Mouse (Mus musculus): Measurements from ENCODE around the gene Noxo1.

Gene Noxo1

DNA sequence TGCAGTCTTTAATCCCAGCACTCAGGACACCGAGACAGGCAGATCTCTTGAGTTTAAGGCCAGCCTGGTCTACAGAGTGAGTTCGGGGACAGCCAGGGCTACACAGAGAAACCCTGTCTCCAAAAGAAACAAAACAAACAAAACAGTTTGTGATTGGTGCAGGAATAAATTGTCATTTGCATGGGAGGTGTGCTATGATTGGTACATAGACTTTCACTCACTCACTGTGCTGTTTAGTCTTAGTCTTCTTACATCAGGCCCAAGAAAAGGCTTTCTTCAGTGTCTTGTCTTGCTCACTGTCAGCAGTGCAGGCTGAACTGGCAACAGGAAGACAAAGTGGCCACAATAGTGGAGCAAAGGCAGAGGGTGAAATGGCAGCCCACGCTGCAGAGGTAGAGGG is 48.3 kb downstream of the Noxo1 start:
- DNase-seq (ENCODE audit: low read depth): no peak

- DNase-seq (ENCODE audit: low read depth): peak; percentile 91
These were observed 49.8 kb downstream of the Noxo1 start for GRCm38 (mm10) chr17:24745526-24746497.

DNA sequence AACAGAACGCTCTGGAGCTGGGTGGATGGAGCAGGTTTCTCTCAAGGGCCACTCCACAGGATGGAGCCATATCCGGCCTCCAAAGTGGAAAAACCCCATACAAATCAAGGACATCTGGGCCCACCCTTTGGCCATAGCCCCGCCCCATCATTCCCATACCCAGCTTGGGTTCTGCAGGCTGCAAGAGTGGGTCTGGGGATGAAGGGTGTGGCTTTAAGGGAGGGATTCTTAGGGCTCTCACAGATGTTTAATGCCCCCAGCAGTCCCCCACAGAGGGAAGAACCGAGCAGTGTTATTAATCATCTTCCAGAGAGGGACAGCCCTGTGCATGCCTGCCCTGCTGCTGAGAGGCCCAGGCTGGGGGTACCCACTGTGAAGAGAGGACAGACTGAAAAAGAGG is 51.0 kb downstream of the Noxo1 start:
- no peak for DNase-seq (ENCODE audit: low read depth)

All from naive thymus-derived CD4-positive, alpha-beta T cell, adult 2 months (primary cell).